Mouse (Mus musculus): ENCODE measurements around the gene Keg1. TPM values are rescaled to one million over a fixed set of nuclear protein-coding genes. Genes with fewer than 3 reads are reported as not detected.

Gene Keg1
- not detected for polyA plus RNA-seq (2012; fragmentation: generic; extraction: Trizol)

DNA sequence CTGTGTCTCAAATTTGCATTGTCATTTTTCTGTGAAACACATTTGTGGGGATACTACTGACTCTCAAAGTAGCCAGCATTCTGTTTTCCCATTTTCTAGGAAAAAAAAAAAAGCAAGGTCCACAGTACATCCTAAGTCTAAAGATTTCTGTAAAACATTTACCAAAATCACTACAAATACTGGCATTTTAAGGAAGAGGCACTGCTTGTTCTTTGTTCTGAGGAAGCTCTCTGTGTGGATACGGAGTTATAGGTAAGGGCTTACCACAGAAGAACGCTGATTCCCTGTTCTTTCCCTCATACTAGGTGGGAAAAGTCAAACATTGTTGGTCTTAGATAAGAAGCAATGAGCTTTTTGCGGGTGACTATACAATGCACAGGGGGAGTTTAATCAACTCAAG is at the start of gene Keg1:
Keg1 (plus strand) TSS at position 197 of the 400 bp plus-strand sequence.

DNA sequence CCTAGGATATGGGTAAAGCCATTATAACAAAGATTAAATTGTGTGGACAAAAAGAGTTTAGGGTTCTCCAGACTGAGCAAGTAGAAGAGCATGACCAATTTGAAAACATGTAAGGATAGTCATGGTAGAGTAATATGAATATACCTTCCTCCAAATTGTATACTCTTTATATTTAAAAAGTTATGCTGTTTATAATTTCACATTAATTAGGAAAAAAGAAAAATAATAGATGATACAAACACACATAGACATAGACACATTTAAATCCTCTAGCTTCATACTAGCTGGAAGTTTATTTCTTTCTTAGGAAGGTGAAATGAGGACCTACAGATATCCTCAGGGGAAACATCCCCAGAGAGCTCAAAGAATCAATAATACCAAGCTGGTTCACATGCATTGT is 25.4 kb upstream of the Keg1 start, which contains the start of gene Olfr1442:
Olfr1442 (plus strand) TSS at position 301 of the 400 bp plus-strand sequence.

DNA sequence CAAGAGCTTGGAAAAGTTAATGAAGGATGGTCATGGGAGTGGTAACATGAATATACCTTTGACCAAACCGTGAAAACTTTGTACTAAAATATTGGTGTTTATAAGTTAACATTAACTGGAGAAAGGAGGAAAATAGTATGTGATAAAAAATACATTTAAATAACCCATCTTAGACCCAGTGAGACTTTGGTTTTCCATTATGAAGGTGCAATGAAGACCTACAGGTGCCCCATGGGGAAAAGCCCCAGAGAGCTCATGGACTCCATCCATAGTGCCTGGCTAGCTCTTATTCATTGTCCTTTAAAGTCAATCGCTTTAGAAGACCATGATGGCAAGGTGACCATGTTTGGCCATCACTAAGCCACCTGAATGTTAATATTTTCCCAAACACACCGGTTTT is 17.8 kb upstream of the Keg1 start, which contains the start of gene Olfr1443:
Olfr1443 (plus strand) TSS at position 301 of the 400 bp plus-strand sequence.

DNA sequence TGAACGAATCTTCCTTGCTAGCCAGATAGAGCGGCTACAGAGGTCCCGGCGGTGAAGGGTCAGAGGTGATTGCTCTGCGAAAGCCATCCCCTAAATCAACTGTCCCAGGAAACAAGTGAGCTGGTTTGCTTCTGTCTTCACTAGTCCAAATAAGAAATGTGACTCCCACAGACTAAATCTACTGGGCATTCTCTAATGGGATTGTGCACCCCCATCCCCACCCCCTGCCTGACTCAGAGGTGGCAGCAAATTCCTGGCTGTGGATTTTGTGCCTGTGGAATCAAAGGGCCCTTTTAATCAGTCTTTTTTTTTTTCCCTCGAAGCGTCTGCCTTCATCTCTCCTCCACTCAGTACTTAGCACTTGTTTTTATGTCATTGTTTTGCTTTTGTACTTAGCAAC is 69.7 kb downstream of the Keg1 start, which contains the start of gene Cntf:
Cntf (minus strand) TSS at position 325 of the 400 bp plus-strand sequence.

Other genes with a start within 250 kb of the Keg1 start
- under 1 TPM in 1 of 2 experiments, not detected in 1; 0.05 TPM for gene Mpeg1, start 235.0 kb upstream of the Keg1 start, polyA plus RNA-seq (2012; fragmentation: generic; extraction: Trizol)
- 1 to 10 TPM; 1.8 to 8.0 TPM for gene Dtx4, start 194.3 kb upstream of the Keg1 start, polyA plus RNA-seq (2012; fragmentation: generic; extraction: Trizol)
- gene Fam111a, start 150.0 kb upstream of the Keg1 start, polyA plus RNA-seq (2012; fragmentation: generic; extraction: Trizol) = 1 to 10 TPM; 3.0 to 6.9 TPM
- gene Gm4952, start 95.8 kb upstream of the Keg1 start, polyA plus RNA-seq (2012; fragmentation: generic; extraction: Trizol) = under 1 TPM; 0.04 to 0.05 TPM
- gene Glyat, start 62.5 kb upstream of the Keg1 start, polyA plus RNA-seq (2012; fragmentation: generic; extraction: Trizol) = under 1 TPM; 0.02 TPM
- not detected for gene Olfr1442, start 25.3 kb upstream of the Keg1 start, polyA plus RNA-seq (2012; fragmentation: generic; extraction: Trizol)
- not detected for gene Olfr1443, start 17.7 kb upstream of the Keg1 start, polyA plus RNA-seq (2012; fragmentation: generic; extraction: Trizol)
- 1 to 10 TPM in 1 of 2 experiments, under 1 TPM in 1; 0.04 to 1.7 TPM for gene Cntf, start 69.8 kb downstream of the Keg1 start, polyA plus RNA-seq (2012; fragmentation: generic; extraction: Trizol)
- 10 to 100 TPM in 1 of 2 experiments, 1 to 10 TPM in 1; 6.0 to 19.4 TPM for gene Zfp91, start 100.3 kb downstream of the Keg1 start, polyA plus RNA-seq (2012; fragmentation: generic; extraction: Trizol)
- under 1 TPM; 0.23 to 0.51 TPM for gene Lpxn, start 100.4 kb downstream of the Keg1 start, polyA plus RNA-seq (2012; fragmentation: generic; extraction: Trizol)
- not detected for gene Gm5244, start 150.9 kb downstream of the Keg1 start, polyA plus RNA-seq (2012; fragmentation: generic; extraction: Trizol)
- not detected for gene Olfr1444, start 161.5 kb downstream of the Keg1 start, polyA plus RNA-seq (2012; fragmentation: generic; extraction: Trizol)
- not detected for gene Olfr1445, start 188.1 kb downstream of the Keg1 start, polyA plus RNA-seq (2012; fragmentation: generic; extraction: Trizol)
- not detected for gene Olfr1446, start 197.7 kb downstream of the Keg1 start, polyA plus RNA-seq (2012; fragmentation: generic; extraction: Trizol)
- not detected for gene Olfr1447, start 208.0 kb downstream of the Keg1 start, polyA plus RNA-seq (2012; fragmentation: generic; extraction: Trizol)
- gene Olfr1448, start 228.6 kb downstream of the Keg1 start, polyA plus RNA-seq (2012; fragmentation: generic; extraction: Trizol) = not detected
- gene Olfr1449, start 235.1 kb downstream of the Keg1 start, polyA plus RNA-seq (2012; fragmentation: generic; extraction: Trizol) = not detected

All from C3H10T1/2 (cell line).